Mouse (Mus musculus) 3134 (cell line): ENCODE measurements around the gene Ramp1.
A peak's percentile ranks its signal among the peaks of the same experiment; 100 is the strongest.

Source experiments
- DNase-seq: peaks from one replicate; pipeline ENCODE4 v3.0.0-alpha.2; 2011; ENCODE audit warnings: low spot score; ENCODE audit not compliant: insufficient read length; ENCODE audit errors: extremely low read depth

Gene Ramp1

GRCm38 (mm10) chr1:91235395-91235794, 55.8 kb downstream of the Ramp1 start:
- no peak for DNase-seq

- peak; percentile 57 for DNase-seq
These were observed 58.1 kb downstream of the Ramp1 start for GRCm38 (mm10) chr1:91237676-91238075.

- no peak for DNase-seq
These were observed 59.5 kb downstream of the Ramp1 start for GRCm38 (mm10) chr1:91239112-91239511.

GRCm38 (mm10) chr1:91239800-91240199, 60.2 kb downstream of the Ramp1 start:
- DNase-seq = no peak

- peak; percentile 63 for DNase-seq
These were observed 61.1 kb downstream of the Ramp1 start for GRCm38 (mm10) chr1:91240685-91241084.

DNA sequence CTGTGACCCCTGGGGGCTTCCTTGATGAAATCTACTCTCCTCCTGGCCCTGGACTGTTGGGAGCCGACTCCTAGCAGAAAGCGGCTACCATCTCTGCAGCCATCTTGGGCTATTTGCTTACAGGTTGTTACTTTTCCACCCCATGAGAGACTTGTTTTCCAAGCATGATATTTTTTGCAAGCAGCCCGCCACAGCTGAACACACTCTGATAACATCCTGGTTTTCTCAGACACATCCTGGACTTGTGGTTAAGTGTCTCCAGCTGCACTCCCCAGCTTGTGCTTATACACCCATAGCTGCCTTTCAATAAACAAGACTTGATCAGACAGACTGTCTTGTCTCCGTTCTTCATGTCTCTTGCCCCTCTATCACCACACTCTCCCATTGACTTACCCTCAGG, 61.6 kb downstream of the Ramp1 start:
- no peak for DNase-seq

DNA sequence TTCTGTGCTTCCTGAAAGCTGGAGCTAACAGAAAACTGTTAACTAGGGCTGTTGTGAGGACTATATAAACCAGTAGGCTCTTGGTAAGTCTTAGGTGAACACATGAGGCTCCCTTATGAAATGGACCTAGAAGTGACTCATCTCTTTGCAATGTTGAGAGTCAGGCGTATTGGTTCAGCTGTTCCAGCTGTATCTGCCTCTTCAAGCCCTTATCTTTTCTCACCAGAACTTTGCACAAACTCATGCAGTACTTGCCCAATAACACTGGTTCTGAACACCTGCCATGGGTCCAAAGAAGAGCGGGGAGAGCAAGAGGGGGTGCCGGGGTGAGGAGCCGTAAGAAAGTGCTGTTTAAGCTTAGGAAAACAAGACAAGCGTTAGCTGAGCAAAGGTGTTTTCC, 68.6 kb downstream of the Ramp1 start:
- DNase-seq = peak; percentile 71

GRCm38 (mm10) chr1:91248970-91249369, 69.3 kb downstream of the Ramp1 start:
- no peak for DNase-seq

DNA sequence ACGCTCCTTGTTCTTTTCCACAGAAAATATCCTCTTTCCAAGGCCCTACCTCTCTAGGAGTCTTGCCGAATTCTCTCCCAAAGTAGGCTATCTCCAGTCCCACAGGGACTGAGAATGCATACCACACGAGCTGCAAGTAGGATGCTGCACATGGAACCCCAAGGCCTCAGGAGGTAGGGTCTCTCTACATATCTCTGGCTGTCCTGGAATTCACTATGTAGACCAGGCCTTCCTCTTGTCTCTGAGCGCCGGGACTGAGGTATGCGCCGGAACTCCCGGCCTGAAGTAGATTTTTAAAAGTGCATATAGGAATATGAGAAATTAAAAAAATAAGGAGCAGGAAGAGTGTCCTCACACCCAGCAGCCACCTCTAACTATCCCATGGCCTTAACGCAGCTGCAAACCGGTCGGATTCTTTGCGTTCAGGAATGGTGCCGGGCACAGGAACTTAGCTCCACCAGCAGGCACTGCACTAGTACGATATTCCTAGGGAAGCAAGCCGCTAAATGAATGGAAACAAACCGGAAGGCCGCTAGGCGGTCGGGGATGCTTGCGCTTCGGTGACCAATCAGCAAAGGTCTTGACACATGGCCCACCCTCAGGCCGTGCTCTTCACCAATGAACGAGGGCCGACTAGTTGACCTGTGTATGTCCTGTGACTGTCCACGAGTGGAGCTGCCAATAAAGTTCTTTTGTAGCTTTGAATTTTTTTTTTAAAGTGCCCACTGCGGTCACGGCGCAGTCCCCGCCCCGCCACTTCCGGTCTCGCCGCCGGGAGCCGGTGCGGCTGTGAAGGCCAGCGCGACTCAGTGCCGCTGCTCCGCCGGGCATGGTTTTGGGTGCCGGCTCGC, 70.2 kb downstream of the Ramp1 start, which contains the start of gene Ube2f:
TSS of gene Ube2f (plus strand) at position 741 of the 851 bp plus-strand sequence.
- peak; percentile 96 for DNase-seq

DNA sequence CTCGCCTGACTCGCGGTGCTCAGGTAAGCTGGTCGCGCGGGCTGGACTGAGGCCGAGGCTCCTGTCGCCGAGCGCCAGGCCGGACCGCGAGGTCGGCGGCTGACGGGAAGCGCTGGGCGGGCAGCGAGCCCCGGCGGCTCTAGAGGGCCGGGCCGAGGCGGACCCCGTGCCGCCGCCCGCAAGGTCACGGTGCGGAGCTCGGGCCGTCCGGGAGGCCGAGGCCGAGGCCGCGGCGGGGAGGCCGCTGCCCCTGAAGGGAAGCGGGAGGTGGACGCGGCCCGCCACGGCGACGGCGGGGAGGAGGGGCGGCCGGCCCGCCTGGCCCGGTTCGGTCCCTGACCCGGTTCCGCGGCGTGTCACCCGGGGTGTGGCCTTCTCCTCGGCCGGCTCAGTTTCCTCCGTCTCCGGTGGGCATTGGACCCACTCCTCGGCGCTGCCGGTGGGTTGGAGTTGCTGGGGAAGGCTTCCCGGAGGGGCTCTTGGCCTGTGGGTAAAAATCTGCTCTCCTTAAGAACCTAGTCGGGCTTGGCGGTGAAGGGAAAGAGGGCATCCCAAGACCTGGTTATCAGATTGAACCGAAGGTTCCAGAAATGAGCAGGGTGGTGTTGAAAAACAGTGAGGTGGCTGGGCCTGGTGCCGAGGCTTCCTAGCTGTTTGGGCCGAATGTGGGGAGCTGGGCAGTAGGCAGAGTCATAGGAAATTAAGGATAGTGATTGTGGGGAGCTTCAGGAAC, 71.0 kb downstream of the Ramp1 start:
- DNase-seq = peak; percentile 40

DNA sequence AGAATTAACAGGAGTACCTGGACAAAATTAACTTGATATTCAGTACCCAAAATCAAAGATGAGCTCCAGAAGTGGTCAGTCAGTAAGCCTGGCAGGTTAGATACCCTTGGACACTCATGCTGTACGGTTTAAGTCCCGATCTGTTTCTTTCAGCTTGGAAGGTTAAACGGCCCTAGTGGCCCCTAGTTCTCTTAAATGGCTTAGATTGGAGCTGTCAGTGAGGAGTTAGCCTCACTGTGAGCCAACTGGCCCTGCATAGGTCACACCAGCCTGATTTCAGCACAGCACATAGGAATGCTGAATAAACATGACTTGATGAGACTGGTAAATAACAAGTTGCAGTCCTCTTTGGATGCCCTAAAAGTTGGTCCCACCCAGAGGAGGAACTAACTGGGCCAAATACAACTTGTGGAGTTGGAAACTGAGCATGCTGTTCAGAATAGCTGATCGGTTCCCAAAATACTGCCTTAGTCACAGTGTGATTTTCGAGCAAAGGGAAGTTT, 71.6 kb downstream of the Ramp1 start:
- no peak for DNase-seq

GRCm38 (mm10) chr1:91251927-91252326, 72.3 kb downstream of the Ramp1 start:
- peak; percentile 25 for DNase-seq

- DNase-seq = peak; percentile 35
These were observed 78.3 kb downstream of the Ramp1 start for GRCm38 (mm10) chr1:91257918-91258317.

GRCm38 (mm10) chr1:91259794-91260193, 80.2 kb downstream of the Ramp1 start:
- no peak for DNase-seq

GRCm38 (mm10) chr1:91262508-91262907, 82.9 kb downstream of the Ramp1 start:
- DNase-seq = no peak

GRCm38 (mm10) chr1:91272260-91272659, 92.6 kb downstream of the Ramp1 start:
- DNase-seq = peak; percentile 57
